Mouse (Mus musculus) embryonic facial prominence, embryonic 11.5 days (tissue): ENCODE data around the gene Ddr2. TPM values are rescaled to one million over a fixed set of nuclear protein-coding genes. Genes with fewer than 3 reads are reported as not detected.

Experiments used
- ATAC-seq: fragments of 200-750 bp; cut with Nextera tagmentation; replicated peaks from 2 replicates; pipeline ENCODE4 v1.8.0; 2017; ENCODE audit warnings: low read depth; ENCODE audit not compliant: insufficient number of reproducible peaks, low FRiP score, low TSS enrichment
- DNase-seq: peaks from one replicate; pipeline ENCODE4 v3.0.0-alpha.2; 2015; ENCODE audit warnings: low spot score
- H3K27ac ChIP-seq: fragments of 300-500 bp; sonication (generic); replicated peaks from 2 replicates; pipeline ENCODE4 v1.5.1; 2014; ENCODE audit warnings: mild to moderate bottlenecking, low read depth, low read length, control low read depth
- H3K27me3 ChIP-seq: fragments of 300-500 bp; sonication (generic); 2 replicates; pipeline ENCODE4 v1.6.1; 2014; ENCODE audit warnings: mild to moderate bottlenecking, low read length, moderate library complexity, mixed read lengths; ENCODE audit not compliant: control insufficient read depth, insufficient read depth
- H3K36me3 ChIP-seq: fragments of 300-500 bp; sonication (generic); replicated peaks from 2 replicates; pipeline ENCODE4 v1.6.1; 2014; ENCODE audit warnings: low read depth, mild to moderate bottlenecking, low read length, moderate library complexity, mixed read lengths; ENCODE audit not compliant: control insufficient read depth, insufficient read depth
- H3K4me1 ChIP-seq: fragments of 300-500 bp; sonication (generic); 2 replicates; pipeline ENCODE4 v1.6.1; 2014; ENCODE audit warnings: low read length, mixed read lengths; ENCODE audit not compliant: control insufficient read depth, insufficient read depth
- H3K4me2 ChIP-seq: fragments of 300-500 bp; sonication (generic); 2 replicates; pipeline ENCODE4 v1.6.1; 2014; ENCODE audit warnings: low read depth, mild to moderate bottlenecking, control low read depth, low read length, moderate library complexity
- H3K4me3 ChIP-seq: fragments of 300-500 bp; sonication (generic); 2 replicates; pipeline ENCODE4 v1.5.1; 2014; ENCODE audit warnings: low read depth, low read length, control low read depth
- H3K9ac ChIP-seq: fragments of 300-500 bp; sonication (generic); replicated peaks from 2 replicates; pipeline ENCODE4 v1.6.1; 2014; ENCODE audit warnings: mild to moderate bottlenecking, control low read depth, low read length
- H3K9me3 ChIP-seq: fragments of 300-500 bp; sonication (generic); replicated peaks from 2 replicates; pipeline ENCODE4 v1.6.1; 2016; ENCODE audit warnings: mild to moderate bottlenecking, low read length, inconsistent platforms, mixed read lengths; ENCODE audit not compliant: control insufficient read depth
- WGBS: fragments of 180-500 bp; shearing (Covaris S2); extraction: QIAGEN DNeasy Blood & Tissue Kit; methylation state at CpG from one replicate; pipeline ENCODE4 v1.1.7; 2014; 5-methylcytosine and 5-hydroxymethylcytosine counted together
- polyA plus RNA-seq: library from polyadenylated mRNA; unstranded; fragments of >200 nt; fragmentation: Nextera tagmentation; extraction: Ambion mirVana; gene quantifications from 2 replicates; pipeline ENCODE4 v1.2.1, GENCODE M21; 2014

The Ddr2 gene
- polyA plus RNA-seq, 1 experiment from 2014 or later = 87.5 TPM

DNA sequence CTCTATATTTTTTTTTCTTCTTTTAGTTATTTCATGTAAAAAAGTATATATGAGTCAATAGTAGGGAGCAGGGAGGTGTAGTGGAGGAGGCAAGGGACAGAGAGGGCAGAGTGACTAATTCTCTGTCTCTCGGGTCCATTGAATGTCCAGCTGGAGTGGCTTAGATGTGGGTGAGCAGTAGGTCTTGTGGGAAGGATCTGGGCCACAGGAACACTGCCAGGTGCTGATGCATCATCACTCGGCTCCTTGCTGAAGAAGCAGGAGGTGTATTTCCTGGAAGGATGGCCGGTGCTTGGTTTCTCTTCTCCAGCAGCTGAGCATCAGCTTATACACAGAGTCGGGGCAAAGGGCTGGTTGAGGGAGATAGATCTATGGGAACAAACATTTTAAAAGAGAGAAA lies 132.9 kb downstream of the Ddr2 start:
- no peak for DNase-seq
- H3K9ac ChIP-seq = no peak overlapping the region
- no peak overlapping the region for H3K4me3 ChIP-seq
- no peaks in the 10 kb centered on the region for H3K36me3 ChIP-seq
- no peaks in the 10 kb centered on the region for H3K9me3 ChIP-seq
- WGBS = 89% methylated on average over 4 of the region's 4 CpGs
- no peak overlapping the region for H3K4me2 ChIP-seq
- H3K27me3 ChIP-seq = no peaks in the 10 kb centered on the region
- no peak overlapping the region for H3K27ac ChIP-seq
- H3K4me1 ChIP-seq = no peaks in the 10 kb centered on the region
- no peak for ATAC-seq

- Histone ChIP-seq H3K36me3 (no peaks in the 10 kb centered on the region), H3K4me1 (no peaks in the 10 kb centered on the region), H3K9me3 (no peaks in the 10 kb centered on the region), H3K27me3 (no peaks in the 10 kb centered on the region), H3K9ac (no peak overlapping the region), H3K4me2 (no peak overlapping the region), H3K4me3 (no peak overlapping the region), H3K27ac (no peak overlapping the region)
- ATAC-seq = no peak
- 88% methylated on average over 2 of the region's 2 CpGs for WGBS
- no peak for DNase-seq
Measured at GRCm38 (mm10) chr1:169971998-169972397, 138.6 kb downstream of the Ddr2 start.

DNA sequence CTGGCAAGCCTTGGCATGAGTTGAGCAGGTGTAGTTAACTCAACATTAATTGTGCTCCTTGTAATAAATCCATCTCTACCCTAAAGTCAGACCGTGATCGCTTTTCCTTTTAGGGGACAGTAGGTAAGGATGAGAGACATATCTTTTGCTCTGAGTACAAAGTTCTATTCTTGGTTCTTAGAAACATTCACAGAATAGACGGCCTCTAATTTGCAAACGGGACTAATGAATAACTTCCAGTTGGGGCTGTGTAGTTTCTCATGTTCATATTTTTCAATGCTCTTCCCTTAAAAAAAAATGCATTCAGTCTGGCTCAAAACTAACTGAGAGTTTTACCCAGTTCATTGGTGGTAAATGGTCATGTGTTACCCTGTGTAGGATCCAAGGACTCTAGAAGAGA lies 139.6 kb downstream of the Ddr2 start:
- no peaks in the 10 kb centered on the region for H3K36me3 ChIP-seq
- no peak overlapping the region for H3K4me3 ChIP-seq
- no peaks in the 10 kb centered on the region for H3K9me3 ChIP-seq
- ATAC-seq (no peak), DNase-seq (no peak)
- H3K4me2 ChIP-seq = no peak overlapping the region
- no peak overlapping the region for H3K9ac ChIP-seq
- no peaks in the 10 kb centered on the region for H3K27me3 ChIP-seq
- H3K4me1 ChIP-seq = no peaks in the 10 kb centered on the region
- WGBS = 92% methylated on average over 4 of the region's 4 CpGs
- no peak overlapping the region for H3K27ac ChIP-seq

DNA sequence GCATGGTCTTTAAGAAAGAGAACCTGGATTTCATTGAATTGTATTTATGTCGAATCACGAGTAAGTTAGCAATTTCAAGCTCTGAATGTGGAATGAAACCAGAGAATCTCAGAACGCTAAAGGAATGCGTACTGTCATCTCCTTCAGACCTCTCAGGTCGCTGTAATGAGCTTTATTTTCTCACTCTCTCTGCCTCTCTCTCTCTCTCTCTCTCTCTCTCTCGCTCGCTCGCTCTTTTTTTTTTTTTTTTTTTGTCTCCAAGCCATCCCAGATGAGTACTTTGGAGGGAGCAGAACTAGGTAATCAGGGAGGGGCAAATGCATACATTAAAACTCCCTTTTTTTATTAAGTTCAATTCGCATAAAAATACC lies 141.1 kb downstream of the Ddr2 start:
- no peaks in the 10 kb centered on the region for H3K27me3 ChIP-seq
- no peaks in the 10 kb centered on the region for H3K9me3 ChIP-seq
- H3K36me3 ChIP-seq = no peaks in the 10 kb centered on the region; the same call in 1 of the 2 replicates
- peak overlapping the region; percentile 63 for H3K9ac ChIP-seq
- H3K4me1 ChIP-seq = no peaks in the 10 kb centered on the region
- ATAC-seq = peak; percentile 49
- H3K4me2 ChIP-seq = peak overlapping the region; percentile 33
- peak overlapping the region; percentile 48 for H3K27ac ChIP-seq
- H3K4me3 ChIP-seq = peak overlapping the region; percentile 65
- 3% methylated on average over 9 of the region's 9 CpGs for WGBS
- DNase-seq = no peak

GRCm38 (mm10) chr1:169968792-169969515 lies 141.6 kb downstream of the Ddr2 start, which contains the start of gene Hsd17b7:
TSS of gene Hsd17b7 (minus strand) at chr1:169969241.
- peak; percentile 100 for ATAC-seq

DNA sequence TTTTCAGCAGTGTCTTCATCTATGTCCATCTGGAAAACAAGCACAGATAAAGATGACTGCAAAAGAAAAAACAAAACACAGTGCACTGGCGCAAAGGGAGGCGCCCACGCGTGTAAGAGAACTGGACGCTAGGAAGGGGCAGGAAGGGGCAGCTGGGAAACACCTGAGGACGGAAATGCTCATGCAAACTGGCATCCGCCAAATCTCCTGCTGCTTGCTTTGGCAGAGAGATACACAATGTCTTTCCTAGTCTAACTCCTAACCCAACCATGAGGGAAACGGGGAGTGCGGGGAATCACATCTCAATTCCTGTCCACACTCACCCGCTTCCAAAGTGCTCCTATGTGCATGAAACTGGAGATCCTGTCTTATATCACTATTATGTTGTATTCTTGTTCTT lies 157.5 kb downstream of the Ddr2 start:
- DNase-seq = no peak
- Histone ChIP-seq H3K27me3 (no peaks in the 10 kb centered on the region), H3K9me3 (no peaks in the 10 kb centered on the region), H3K4me2 (no peak overlapping the region), H3K9ac (no peak overlapping the region), H3K36me3 (peaks cover 6% of the 10 kb centered on the region), H3K4me3 (no peak overlapping the region), H3K4me1 (no peaks in the 10 kb centered on the region), H3K27ac (no peak overlapping the region)
- WGBS = 96% methylated on average over 10 of the region's 10 CpGs
- no peak for ATAC-seq

More at GRCm38 (mm10) chr1:169968792-169969515, 141.6 kb downstream of the Ddr2 start, which contains the start of gene Hsd17b7:
- no peaks in the 10 kb centered on the region for H3K9me3 ChIP-seq
- no peaks in the 10 kb centered on the region; the same call in 1 of the 2 replicates for H3K36me3 ChIP-seq
- no peaks in the 10 kb centered on the region for H3K27me3 ChIP-seq
- 1% methylated on average over 48 of the region's 48 CpGs for WGBS
- peak within 1 kb of the TSS; percentile 65 for H3K4me3 ChIP-seq
- H3K4me2 ChIP-seq = peak within 1 kb of the TSS; percentile 60
- peak; percentile 100 for DNase-seq
- no peaks in the 10 kb centered on the region for H3K4me1 ChIP-seq
- peak within 1 kb of the TSS; percentile 63 for H3K9ac ChIP-seq
- peak within 1 kb of the TSS; percentile 48 for H3K27ac ChIP-seq

DNA sequence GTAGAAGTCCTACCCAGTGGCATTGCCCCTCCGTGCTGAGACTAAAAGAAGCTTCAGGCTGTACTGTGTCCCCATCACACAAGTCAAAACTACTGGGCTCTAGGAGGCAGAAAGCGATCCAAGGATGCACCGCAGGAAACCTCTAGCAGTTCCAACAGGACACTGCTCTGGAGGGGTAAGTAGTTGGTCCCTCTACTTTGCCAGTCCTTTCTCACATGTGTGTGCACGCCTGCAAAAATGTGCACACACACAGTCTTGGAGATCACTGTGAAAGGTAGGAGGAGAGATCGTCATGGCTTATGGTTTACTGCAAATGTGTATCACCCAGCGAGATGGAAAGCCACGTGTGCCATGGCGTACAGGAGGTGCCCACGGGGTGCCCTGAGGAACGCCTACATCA lies 157.9 kb downstream of the Ddr2 start:
- Histone ChIP-seq H3K36me3 (peaks cover 6% of the 10 kb centered on the region), H3K4me1 (no peaks in the 10 kb centered on the region), H3K4me3 (no peak overlapping the region), H3K27ac (no peak overlapping the region), H3K4me2 (no peak overlapping the region), H3K9ac (no peak overlapping the region), H3K9me3 (no peaks in the 10 kb centered on the region), H3K27me3 (no peaks in the 10 kb centered on the region)
- 96% methylated on average over 10 of the region's 10 CpGs for WGBS
- ATAC-seq = no peak
- no peak for DNase-seq

GRCm38 (mm10) chr1:169951561-169951960 lies 159.0 kb downstream of the Ddr2 start:
- ATAC-seq = no peak
- Histone ChIP-seq H3K27ac (no peak overlapping the region), H3K36me3 (peaks cover 6% of the 10 kb centered on the region), H3K27me3 (no peaks in the 10 kb centered on the region), H3K9me3 (no peaks in the 10 kb centered on the region), H3K4me2 (no peak overlapping the region), H3K9ac (no peak overlapping the region), H3K4me1 (no peaks in the 10 kb centered on the region), H3K4me3 (no peak overlapping the region)
- WGBS = 95% methylated on average over 6 of the region's 6 CpGs
- no peak for DNase-seq
